Mouse (Mus musculus): ENCODE data around the gene Slc30a9. TPM values are rescaled to one million over a fixed set of nuclear protein-coding genes. Genes with fewer than 3 reads are reported as not detected.

The Slc30a9 gene
- not detected in 2 replicates for polyA plus RNA-seq (2012; ENCODE audit: insufficient read depth, insufficient read length, low replicate concordance, missing spikeins)

DNA sequence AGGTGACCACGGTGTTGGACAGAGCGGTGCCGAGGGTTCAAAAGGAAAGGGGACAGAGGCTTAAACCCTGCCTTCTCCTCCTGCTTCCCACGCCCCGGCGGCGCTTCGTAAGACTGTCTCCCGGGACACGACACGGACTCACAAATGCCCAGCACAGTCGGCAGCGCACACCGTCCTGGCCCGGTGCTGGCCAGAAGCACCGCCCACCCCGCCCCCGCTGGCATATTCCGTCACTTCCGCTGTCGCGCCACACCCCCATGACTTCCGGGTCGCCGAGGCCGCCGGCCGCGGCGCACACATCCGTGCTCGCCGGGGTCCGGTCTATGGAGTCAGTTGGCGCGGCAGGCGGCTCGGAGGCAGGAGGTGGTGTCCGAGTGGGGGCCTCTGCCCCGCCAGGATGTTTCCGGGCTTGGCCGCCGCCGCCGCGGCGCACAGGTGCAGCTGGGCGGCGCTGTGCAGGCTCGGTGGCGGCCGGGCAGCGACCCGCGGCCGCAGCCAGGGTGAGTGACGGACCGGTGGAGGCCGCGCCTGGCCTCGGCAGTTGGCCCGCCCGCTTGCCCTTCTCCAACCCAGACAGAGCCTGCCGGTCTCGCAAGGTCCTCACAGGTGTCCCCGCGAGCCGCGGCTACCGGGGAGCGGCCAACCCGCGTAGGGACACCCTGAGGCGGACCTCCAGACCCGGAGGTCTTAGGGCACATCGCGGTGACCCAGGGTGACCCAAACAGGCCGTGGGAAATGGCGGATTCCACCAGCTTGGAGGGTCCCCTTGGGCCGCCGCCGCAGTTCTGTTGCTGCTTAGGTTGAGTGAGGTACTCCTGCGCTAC is at the start of gene Slc30a9:
Slc30a9 (plus strand) TSS at position 258 of the 824 bp plus-strand sequence.
- Histone ChIP-seq H3K4me1 (ENCODE audit: control insufficient read depth, insufficient read depth, low read length) (peaks cover 2% of the 10 kb centered on the region; the same call in 1 of the 2 replicates), H3K4me3 (ENCODE audit: insufficient read depth, low read depth, low read length) (peak within 1 kb of the TSS; percentile 67), H3K27ac (ENCODE audit: insufficient read depth, low read depth, low read length) (peak within 1 kb of the TSS; percentile 30)
- under 1% methylated on average over 83 of the region's 83 CpGs for WGBS
- TF ChIP-seq CTCF (IDR thresholded peaks at IDR 0.05; ENCODE audit: insufficient read depth, low read depth, low read length) (no peak), POLR2A (IDR thresholded peaks at IDR 0.05; ENCODE audit: insufficient read depth, low read depth, low read length) (peak; percentile 99)

DNA sequence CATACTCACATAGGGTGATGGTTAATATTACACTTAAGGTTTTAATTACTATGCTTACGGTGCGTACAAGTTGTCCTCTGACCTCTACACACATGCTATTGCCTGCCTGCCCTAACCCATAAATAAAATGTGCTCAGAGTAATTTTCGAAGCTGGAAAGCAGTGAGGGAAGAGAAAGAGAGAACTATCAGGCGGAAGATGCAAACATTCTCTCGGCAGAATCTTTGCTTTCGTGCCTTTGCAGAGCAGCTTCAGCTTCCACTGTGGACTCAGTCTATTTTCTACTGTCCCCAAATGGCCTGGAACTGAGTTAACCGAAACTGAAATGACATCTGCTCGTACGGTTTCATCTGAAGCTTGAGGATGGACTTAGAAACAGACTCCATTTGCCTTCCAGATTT is 48.3 kb upstream of the Slc30a9 start:
- WGBS: 87% methylated on average over 9 of the region's 9 CpGs
- no peak overlapping the region for H3K4me3 ChIP-seq (ENCODE audit: insufficient read depth, low read depth, low read length)
- TF ChIP-seq CTCF (IDR thresholded peaks at IDR 0.05; ENCODE audit: insufficient read depth, low read depth, low read length) (no peak), POLR2A (IDR thresholded peaks at IDR 0.05; ENCODE audit: insufficient read depth, low read depth, low read length) (no peak)
- no peak overlapping the region for H3K27ac ChIP-seq (ENCODE audit: insufficient read depth, low read depth, low read length)
- 0 out of 2 replicates have a peak, but pooled peaks cover 2% of the 10 kb centered on the region for H3K4me1 ChIP-seq (ENCODE audit: control insufficient read depth, insufficient read depth, low read length)

DNA sequence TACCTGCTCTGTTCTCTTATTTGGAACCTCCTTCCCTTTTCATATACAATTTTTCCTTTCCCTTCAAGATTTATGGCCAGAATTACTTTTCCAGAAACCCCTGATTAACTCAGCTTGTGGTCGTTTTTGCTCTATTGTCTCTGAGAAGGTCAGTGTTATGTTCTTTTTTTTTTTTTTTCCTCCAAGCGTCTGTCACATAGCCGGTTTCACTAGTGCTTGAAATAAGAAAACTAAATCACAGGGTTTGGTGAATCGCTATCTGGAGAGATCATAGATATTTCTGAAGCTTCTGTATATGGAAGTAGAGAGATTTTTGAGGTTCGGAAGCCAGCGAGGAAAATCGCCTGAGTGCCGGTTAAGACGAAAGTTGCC is 46.6 kb upstream of the Slc30a9 start:
- TF ChIP-seq POLR2A (IDR thresholded peaks at IDR 0.05; ENCODE audit: insufficient read depth, low read depth, low read length) (no peak), CTCF (IDR thresholded peaks at IDR 0.05; ENCODE audit: insufficient read depth, low read depth, low read length) (no peak)
- H3K27ac ChIP-seq (ENCODE audit: insufficient read depth, low read depth, low read length): no peak overlapping the region
- H3K4me1 ChIP-seq (ENCODE audit: control insufficient read depth, insufficient read depth, low read length): 0 out of 2 replicates have a peak, but pooled peaks cover 2% of the 10 kb centered on the region
- H3K4me3 ChIP-seq (ENCODE audit: insufficient read depth, low read depth, low read length): peak overlapping the region; percentile 96
- 0% methylated on average over 9 of the region's 9 CpGs for WGBS

DNA sequence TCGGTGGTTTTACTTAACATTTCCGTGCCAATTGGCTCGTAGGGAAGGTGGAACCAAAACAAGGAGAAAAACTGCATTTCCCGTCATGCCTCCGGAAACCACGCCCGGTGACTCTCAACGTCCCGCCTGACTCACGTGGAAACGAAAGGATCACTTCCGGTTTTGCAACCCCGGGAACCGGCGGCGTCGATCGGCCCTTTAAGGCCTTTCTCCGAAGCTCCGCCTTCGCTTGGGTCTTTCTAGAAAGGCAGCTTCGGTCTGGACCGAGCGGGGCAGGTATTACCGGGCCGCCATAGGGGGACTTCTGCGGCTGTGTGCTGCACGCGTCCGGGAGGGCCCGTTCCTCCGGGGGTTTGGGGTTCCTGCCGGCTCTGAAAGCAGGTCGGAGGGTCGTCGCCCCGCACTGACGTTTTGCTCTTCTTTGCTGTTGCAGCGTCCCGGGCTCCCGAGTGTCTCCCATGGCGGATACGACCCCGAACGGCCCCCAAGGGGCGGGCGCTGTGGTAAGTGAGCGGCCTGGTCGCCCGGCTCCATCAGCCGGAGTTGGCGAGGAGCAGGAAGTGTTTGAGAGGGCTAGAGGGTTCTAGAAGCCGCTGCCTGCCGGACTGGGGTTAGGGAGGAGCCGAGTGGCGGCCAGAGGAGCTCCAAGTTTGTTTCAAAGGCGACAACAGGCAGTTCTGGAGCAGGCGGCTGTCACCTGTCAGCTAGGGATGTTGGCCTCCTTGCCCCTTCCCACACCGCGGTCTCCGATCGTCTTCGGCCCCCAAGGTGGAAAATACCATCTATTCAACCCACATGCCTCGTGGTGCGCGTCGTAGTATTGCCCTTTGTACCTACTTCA is 46.0 kb upstream of the Slc30a9 start, which contains the start of gene Tmem33:
Tmem33 (plus strand) TSS at position 35 of the 841 bp plus-strand sequence.
- TF ChIP-seq POLR2A (IDR thresholded peaks at IDR 0.05; ENCODE audit: insufficient read depth, low read depth, low read length): peak; percentile 70
- TF ChIP-seq CTCF (IDR thresholded peaks at IDR 0.05; ENCODE audit: insufficient read depth, low read depth, low read length): peak; percentile 19; the same call in 1 of the 2 replicates
- peak within 1 kb of the TSS; percentile 79 for H3K27ac ChIP-seq (ENCODE audit: insufficient read depth, low read depth, low read length)
- H3K4me3 ChIP-seq (ENCODE audit: insufficient read depth, low read depth, low read length): peak within 1 kb of the TSS; percentile 96
- WGBS: under 1% methylated on average over 67 of the region's 67 CpGs
- 0 out of 2 replicates have a peak, but pooled peaks cover 2% of the 10 kb centered on the region for H3K4me1 ChIP-seq (ENCODE audit: control insufficient read depth, insufficient read depth, low read length)

DNA sequence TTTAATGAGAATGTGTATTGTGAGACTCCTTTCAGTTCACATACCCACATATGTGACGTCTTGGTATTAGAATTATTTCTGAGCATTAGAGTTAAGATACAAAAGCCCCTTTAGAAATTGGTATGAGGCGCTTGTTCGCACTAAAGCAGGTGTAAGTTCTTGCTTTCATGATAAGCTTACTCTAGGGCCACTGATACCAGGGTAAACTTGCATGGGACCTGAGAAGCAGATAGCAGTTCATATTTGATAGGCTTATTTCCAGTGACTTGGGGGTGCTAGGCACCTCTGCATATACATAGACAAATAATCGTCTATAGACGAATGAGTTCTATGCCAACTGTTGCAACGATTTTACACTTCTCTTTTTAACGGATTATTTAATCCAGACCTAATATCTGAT is 43.8 kb upstream of the Slc30a9 start:
- TF ChIP-seq POLR2A (IDR thresholded peaks at IDR 0.05; ENCODE audit: insufficient read depth, low read depth, low read length) (no peak), CTCF (IDR thresholded peaks at IDR 0.05; ENCODE audit: insufficient read depth, low read depth, low read length) (no peak)
- H3K4me3 ChIP-seq (ENCODE audit: insufficient read depth, low read depth, low read length): no peak overlapping the region
- WGBS: 87% methylated on average over 7 of the region's 7 CpGs
- no peak overlapping the region for H3K27ac ChIP-seq (ENCODE audit: insufficient read depth, low read depth, low read length)
- H3K4me1 ChIP-seq (ENCODE audit: control insufficient read depth, insufficient read depth, low read length): 0 out of 2 replicates have a peak, but pooled peaks cover 2% of the 10 kb centered on the region

DNA sequence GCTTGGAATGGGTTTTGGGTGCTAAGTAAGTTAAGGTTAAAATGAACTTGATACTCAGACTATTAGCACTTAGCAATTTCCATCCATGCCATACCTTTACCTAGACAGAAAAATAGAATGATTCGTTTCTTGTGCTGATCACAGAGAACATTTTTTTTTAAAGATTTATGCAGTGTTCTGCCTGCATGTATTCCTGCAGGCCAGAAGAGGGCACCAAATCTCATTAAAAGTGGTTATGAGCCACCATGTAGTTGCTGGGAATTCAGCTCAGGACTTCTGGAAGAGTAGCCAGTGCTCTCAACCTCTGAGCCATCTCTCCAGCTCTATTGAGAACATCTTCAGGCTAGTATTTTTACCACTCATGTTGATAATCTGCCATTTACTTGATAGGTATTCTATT is 40.6 kb upstream of the Slc30a9 start:
- H3K4me1 ChIP-seq (ENCODE audit: control insufficient read depth, insufficient read depth, low read length): 0 out of 2 replicates have a peak, but pooled peaks cover 2% of the 10 kb centered on the region
- no peak overlapping the region for H3K4me3 ChIP-seq (ENCODE audit: insufficient read depth, low read depth, low read length)
- TF ChIP-seq POLR2A (IDR thresholded peaks at IDR 0.05; ENCODE audit: insufficient read depth, low read depth, low read length) (no peak), CTCF (IDR thresholded peaks at IDR 0.05; ENCODE audit: insufficient read depth, low read depth, low read length) (no peak)
- 85% methylated on average over 1 of the region's 1 CpGs for WGBS
- no peak overlapping the region for H3K27ac ChIP-seq (ENCODE audit: insufficient read depth, low read depth, low read length)

DNA sequence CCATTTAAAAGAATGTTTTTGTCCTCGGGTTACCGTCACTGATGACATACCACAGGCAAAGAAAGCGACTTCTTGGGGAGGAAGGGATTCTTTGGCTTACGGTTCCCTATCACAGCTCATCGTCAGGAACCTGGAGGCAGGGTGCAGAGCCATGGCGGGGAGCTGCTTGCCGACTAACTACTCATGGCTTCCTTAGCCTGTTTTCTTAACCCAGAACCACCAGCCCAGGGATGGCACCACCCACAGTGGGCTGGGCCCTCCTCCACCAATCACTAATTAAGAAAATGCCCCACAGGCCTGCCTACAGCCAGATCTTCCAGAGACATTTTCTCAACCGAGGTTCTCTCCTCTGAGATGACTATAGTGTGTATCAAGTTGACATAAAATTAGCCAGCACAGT is 37.4 kb upstream of the Slc30a9 start:
- WGBS: 89% methylated on average over 8 of the region's 8 CpGs
- no peak overlapping the region for H3K4me3 ChIP-seq (ENCODE audit: insufficient read depth, low read depth, low read length)
- no peak for TF ChIP-seq CTCF (IDR thresholded peaks at IDR 0.05; ENCODE audit: insufficient read depth, low read depth, low read length)
- TF ChIP-seq POLR2A (IDR thresholded peaks at IDR 0.05; ENCODE audit: insufficient read depth, low read depth, low read length): no peak
- no peaks in the 10 kb centered on the region for H3K4me1 ChIP-seq (ENCODE audit: control insufficient read depth, insufficient read depth, low read length)
- no peak overlapping the region for H3K27ac ChIP-seq (ENCODE audit: insufficient read depth, low read depth, low read length)

DNA sequence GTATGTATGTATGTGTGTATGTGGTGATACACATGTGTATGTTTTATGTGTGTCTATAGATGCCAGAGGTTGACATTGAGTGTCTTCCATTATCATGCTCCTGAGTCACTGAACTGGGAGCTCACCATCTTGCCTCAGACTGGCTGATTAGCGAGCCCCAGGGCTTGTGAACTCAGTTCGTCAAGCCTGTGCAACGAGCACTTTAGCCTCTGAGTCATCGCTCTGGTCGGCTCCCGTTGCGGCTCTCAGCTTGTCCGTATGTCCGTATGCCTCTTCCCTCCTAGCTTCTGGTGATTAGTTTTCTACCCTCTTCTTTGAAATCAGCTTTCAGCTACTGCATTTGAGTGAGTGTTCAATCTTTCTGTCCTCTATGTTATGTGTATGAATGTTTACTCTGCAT is 27.3 kb upstream of the Slc30a9 start:
- no peak overlapping the region for H3K4me3 ChIP-seq (ENCODE audit: insufficient read depth, low read depth, low read length)
- H3K4me1 ChIP-seq (ENCODE audit: control insufficient read depth, insufficient read depth, low read length): no peaks in the 10 kb centered on the region
- TF ChIP-seq CTCF (IDR thresholded peaks at IDR 0.05; ENCODE audit: insufficient read depth, low read depth, low read length) (no peak), POLR2A (IDR thresholded peaks at IDR 0.05; ENCODE audit: insufficient read depth, low read depth, low read length) (no peak)
- 84% methylated on average over 9 of the region's 9 CpGs for WGBS
- H3K27ac ChIP-seq (ENCODE audit: insufficient read depth, low read depth, low read length): no peak overlapping the region
